Mouse (Mus musculus) heart, postnatal 0 days (tissue): Measurements from ENCODE around the gene Tgfbr3. TPM values are rescaled to one million over a fixed set of nuclear protein-coding genes. Genes with fewer than 3 reads are reported as not detected.

Experiments
- ATAC-seq: fragments of 200-750 bp; cut with Nextera tagmentation; 2 replicates; pipeline ENCODE4 v1.8.0; 2017; ENCODE audit warnings: low read depth, moderate number of reproducible peaks, moderate library complexity; ENCODE audit not compliant: insufficient read depth
- DNase-seq: peaks from one replicate; pipeline ENCODE4 v3.0.0-alpha.2; 2016; ENCODE audit warnings: low spot score
- H3K27ac ChIP-seq: fragments of 300-500 bp; sonication (generic); 2 replicates; pipeline ENCODE4 v1.5.1; 2014; ENCODE audit warnings: low read depth, mild to moderate bottlenecking
- H3K27me3 ChIP-seq: fragments of 300-500 bp; sonication (generic); 2 replicates; pipeline ENCODE4 v1.6.1; 2014; ENCODE audit warnings: low read length, mixed read lengths; ENCODE audit not compliant: control insufficient read depth, insufficient read depth
- H3K36me3 ChIP-seq: fragments of 300-500 bp; sonication (generic); replicated peaks from 2 replicates; pipeline ENCODE4 v1.6.1; 2014; ENCODE audit warnings: low read length, mixed read lengths; ENCODE audit not compliant: control insufficient read depth, insufficient read depth
- H3K4me1 ChIP-seq: fragments of 300-500 bp; sonication (generic); 2 replicates; pipeline ENCODE4 v1.6.1; 2014; ENCODE audit warnings: antibody characterized with exemption; ENCODE audit not compliant: control insufficient read depth, insufficient read depth
- H3K4me2 ChIP-seq: fragments of 300-500 bp; sonication (generic); 2 replicates; pipeline ENCODE4 v1.6.1; 2014; ENCODE audit warnings: low read depth, mild to moderate bottlenecking, low read length, moderate library complexity
- H3K4me3 ChIP-seq: fragments of 300-500 bp; sonication (generic); 2 replicates; pipeline ENCODE4 v1.5.1; 2014; ENCODE audit warnings: low read depth, low read length
- H3K9ac ChIP-seq: fragments of 300-500 bp; sonication (generic); replicated peaks from 2 replicates; pipeline ENCODE4 v1.6.1; 2014; ENCODE audit warnings: low read depth, low read length, mixed read lengths
- H3K9me3 ChIP-seq: fragments of 300-500 bp; sonication (generic); replicated peaks from 2 replicates; pipeline ENCODE4 v1.6.1; 2016; ENCODE audit warnings: low read length; ENCODE audit not compliant: control insufficient read depth
- CTCF ChIP-seq: IDR thresholded peaks from 2 replicates; pipeline ENCODE4 v1.5.1; 2016; ENCODE audit warnings: antibody characterized with exemption, control low read depth, low read depth
- EP300 ChIP-seq: IDR thresholded peaks from 2 replicates; pipeline ENCODE4 v1.6.1; 2016; ENCODE audit warnings: antibody characterized with exemption, low read depth
- WGBS: fragments of 180-500 bp; shearing (Covaris S2); extraction: QIAGEN DNeasy Blood & Tissue Kit; methylation state at CpG from one replicate; pipeline ENCODE4 v1.1.7; 2014; 5-methylcytosine and 5-hydroxymethylcytosine counted together
- polyA plus RNA-seq: library from polyadenylated mRNA; unstranded; fragments of >200 nt; fragmentation: Nextera tagmentation; extraction: Ambion mirVana; gene quantifications from 2 replicates; pipeline ENCODE4 v1.2.1, GENCODE M21; 2015
- total RNA-seq: library from RNA; depleted of rRNA; stranded (reverse); fragments of >200 nt; gene quantifications from 2 replicates; pipeline ENCODE4 v1.2.3, GENCODE M21; 2014; ENCODE audit warnings: low replicate concordance

Tgfbr3 gene
- total and polyA plus RNA-seq, 2 experiments from 2014 or later, result 11.8 to 60.6 TPM

DNA sequence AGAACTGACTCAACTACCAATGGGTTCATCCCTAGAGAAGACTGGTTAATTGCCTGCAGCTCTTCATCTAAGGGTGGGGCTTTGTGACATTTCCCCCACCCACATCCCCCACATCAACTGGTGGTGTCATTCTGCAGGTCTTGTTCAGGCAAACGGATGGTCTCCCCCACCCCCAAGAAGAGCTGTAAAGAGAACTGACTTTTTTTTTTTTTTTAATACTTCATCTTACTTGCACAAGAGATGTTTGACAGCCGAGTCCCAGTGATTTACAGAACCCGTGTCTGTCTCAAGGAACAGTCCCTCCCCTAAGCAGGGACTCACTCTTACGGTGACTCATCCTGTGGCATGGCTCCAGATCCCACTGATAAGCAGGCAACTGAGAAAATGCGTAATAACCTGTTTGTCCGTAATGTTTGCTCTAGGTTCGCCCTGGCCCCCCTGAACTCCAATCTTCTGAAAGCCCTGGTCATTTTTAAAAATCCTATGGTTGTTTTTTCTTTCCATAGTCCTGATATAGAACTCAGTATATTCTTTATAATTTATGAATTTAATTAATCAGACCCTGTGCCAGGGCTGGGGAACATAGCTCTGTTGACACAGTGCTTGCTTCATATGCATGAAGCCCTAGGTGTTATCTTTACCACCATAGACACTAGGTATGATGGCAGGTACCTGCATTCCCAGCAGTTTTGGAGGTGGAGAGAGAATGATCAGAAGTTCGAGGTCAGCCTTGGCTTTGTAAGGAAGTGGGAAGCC, 5.8 kb upstream of the Tgfbr3 start:
- TF ChIP-seq EP300 (no peak), CTCF (no peak)
- H3K27ac ChIP-seq, result no peak overlapping the region
- no peak overlapping the region for H3K4me3 ChIP-seq
- no peak overlapping the region for H3K9ac ChIP-seq
- H3K4me1 ChIP-seq, result no peaks in the 10 kb centered on the region
- no peak for DNase-seq
- WGBS, result 50% methylated on average over 8 of the region's 8 CpGs
- no peaks in the 10 kb centered on the region for H3K27me3 ChIP-seq
- H3K4me2 ChIP-seq, result no peak overlapping the region
- no peaks in the 10 kb centered on the region for H3K9me3 ChIP-seq
- no peaks in the 10 kb centered on the region for H3K36me3 ChIP-seq
- ATAC-seq, result no peak

DNA sequence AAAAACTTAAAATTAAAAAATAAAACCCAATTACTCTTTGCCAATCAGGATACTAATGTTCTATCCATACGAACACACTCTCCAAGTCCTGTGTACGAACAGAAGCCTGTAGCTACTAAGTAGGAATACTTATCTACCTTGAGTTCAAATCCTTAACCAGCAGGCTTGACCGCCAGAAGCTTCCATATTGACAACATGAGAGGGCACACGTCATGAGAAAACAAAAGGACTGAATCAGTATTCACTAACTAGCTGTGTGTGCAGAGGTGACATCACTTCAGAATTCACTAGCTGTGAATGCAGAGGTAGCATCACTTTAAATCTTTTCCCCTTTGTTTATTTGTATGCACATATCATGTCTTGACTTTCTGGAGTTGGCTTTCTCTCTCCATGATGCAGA, 4.6 kb upstream of the Tgfbr3 start:
- Histone ChIP-seq H3K9me3 (no peaks in the 10 kb centered on the region), H3K4me2 (no peak overlapping the region), H3K27me3 (no peaks in the 10 kb centered on the region), H3K9ac (no peak overlapping the region), H3K4me3 (no peak overlapping the region), H3K27ac (no peak overlapping the region), H3K36me3 (no peaks in the 10 kb centered on the region), H3K4me1 (no peaks in the 10 kb centered on the region)
- DNase-seq (no peak), ATAC-seq (no peak)
- TF ChIP-seq CTCF, result no peak
- TF ChIP-seq EP300, result no peak
- WGBS, result 88% methylated on average over 4 of the region's 4 CpGs

DNA sequence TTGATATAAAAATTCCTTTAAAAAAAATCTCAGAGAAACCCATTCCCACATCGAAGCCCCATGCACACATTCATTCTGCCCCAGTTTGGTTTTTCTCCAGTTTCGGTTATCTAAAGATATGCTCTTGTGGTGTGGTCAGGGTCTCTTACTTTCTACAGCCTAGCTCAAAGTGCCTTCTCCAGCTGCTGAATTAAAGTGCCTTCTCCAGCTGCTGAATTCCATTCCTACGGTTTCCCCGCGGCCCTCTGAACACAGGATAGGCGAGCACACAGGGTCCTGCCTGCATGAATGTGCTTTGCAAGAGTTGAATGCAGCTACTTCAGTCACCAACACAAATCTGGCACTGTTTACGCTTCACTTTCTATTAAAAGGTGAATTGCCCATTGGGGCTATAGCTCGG, 557 bp upstream of the Tgfbr3 start:
- Histone ChIP-seq H3K27ac (no peak overlapping the region), H3K9ac (no peak overlapping the region), H3K36me3 (no peaks in the 10 kb centered on the region), H3K27me3 (no peaks in the 10 kb centered on the region), H3K4me3 (peak overlapping the region; percentile 87; the same call in 1 of the 2 replicates), H3K4me1 (peaks cover 8% of the 10 kb centered on the region; the same call in 1 of the 2 replicates), H3K4me2 (peak overlapping the region; percentile 73; the same call in 1 of the 2 replicates), H3K9me3 (no peaks in the 10 kb centered on the region)
- TF ChIP-seq CTCF, result no peak
- TF ChIP-seq EP300, result no peak
- ATAC-seq, result no peak
- 52% methylated on average over 8 of the region's 8 CpGs for WGBS
- DNase-seq, result no peak

DNA sequence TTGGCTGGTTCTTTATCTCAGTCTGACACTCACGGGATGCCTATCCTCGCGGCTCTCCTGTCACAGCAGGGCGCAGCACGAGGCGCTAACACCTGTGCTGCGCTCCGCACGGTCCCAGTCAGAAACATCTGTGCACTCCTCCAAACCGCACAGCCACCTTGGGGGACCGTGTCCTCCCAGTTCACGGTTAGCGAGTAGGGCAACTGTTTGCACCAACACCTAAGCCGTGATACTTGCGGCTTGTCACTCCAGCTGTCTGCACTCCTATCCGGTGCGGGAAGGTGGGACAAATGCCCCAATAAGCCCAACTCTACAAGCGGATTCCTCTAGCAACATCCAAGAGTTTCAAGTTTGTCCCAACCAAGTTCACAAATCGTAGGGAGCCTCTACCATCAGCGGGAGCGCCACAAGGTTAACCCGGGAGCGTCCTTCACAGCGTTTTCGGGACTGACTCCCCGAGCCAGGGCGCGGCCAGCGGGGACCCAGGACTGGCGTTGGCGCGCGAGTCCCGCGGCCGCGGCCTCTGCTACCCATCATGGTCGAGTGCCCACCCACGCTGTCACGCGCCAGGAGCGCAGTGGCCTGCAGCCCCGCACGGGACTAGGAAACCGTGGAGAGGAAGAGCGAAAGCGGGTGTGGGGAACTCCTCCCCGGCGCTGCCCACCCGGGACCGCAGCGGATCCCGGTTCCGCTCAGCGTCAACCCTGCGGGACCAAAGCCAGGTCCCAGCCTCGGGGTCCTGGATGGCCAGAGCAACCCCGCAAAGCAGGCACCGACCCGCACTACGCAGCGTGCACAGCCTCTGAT, 799 bp downstream of the Tgfbr3 start:
- peak overlapping the region; percentile 91 for H3K27ac ChIP-seq
- WGBS, result under 1% methylated on average over 62 of the region's 62 CpGs
- no peaks in the 10 kb centered on the region for H3K36me3 ChIP-seq
- DNase-seq (no peak), ATAC-seq (peak; percentile 47)
- TF ChIP-seq CTCF (no peak), EP300 (no peak)
- H3K27me3 ChIP-seq, result no peaks in the 10 kb centered on the region
- peak overlapping the region; percentile 80 for H3K9ac ChIP-seq
- peaks cover 16% of the 10 kb centered on the region for H3K4me1 ChIP-seq
- H3K4me3 ChIP-seq, result peak overlapping the region; percentile 87
- H3K4me2 ChIP-seq, result peak overlapping the region; percentile 73
- H3K9me3 ChIP-seq, result no peaks in the 10 kb centered on the region

DNA sequence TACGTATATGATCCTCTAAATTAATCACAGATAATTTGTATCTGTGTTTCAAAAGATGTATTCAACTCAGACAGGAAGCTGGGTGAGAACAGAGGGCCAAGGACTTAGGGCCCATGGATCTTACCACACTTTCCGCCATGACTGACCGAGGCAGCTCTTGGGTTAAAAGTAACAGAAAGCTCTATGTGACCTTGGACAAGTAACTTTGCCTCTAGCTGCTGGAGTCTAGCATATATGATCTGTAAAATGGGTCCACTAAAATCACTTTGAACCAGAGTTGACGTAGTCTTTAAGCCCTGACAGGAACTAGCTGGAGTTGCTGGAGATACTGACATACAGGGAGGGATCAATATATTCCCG, 1.5 kb downstream of the Tgfbr3 start:
- H3K27me3 ChIP-seq, result no peaks in the 10 kb centered on the region
- no peak for TF ChIP-seq EP300
- H3K4me1 ChIP-seq, result peaks cover 23% of the 10 kb centered on the region
- peak overlapping the region; percentile 87 for H3K4me3 ChIP-seq
- peak overlapping the region; percentile 91; the same call in 1 of the 2 replicates for H3K27ac ChIP-seq
- H3K4me2 ChIP-seq, result peak overlapping the region; percentile 73
- no peaks in the 10 kb centered on the region for H3K9me3 ChIP-seq
- no peaks in the 10 kb centered on the region for H3K36me3 ChIP-seq
- ATAC-seq, result no peak
- no peak for DNase-seq
- 38% methylated on average over 5 of the region's 5 CpGs for WGBS
- H3K9ac ChIP-seq, result peak overlapping the region; percentile 80; the same call in 1 of the 2 replicates
